Mouse (Mus musculus) kidney, postnatal 14 days (tissue): ENCODE measurements around the gene Olfr906.

Experiments used
- DNase-seq: peaks from one replicate; pipeline ENCODE4 v3.0.0; 2022; ENCODE audit warnings: mixed read lengths

The Olfr906 gene

DNA sequence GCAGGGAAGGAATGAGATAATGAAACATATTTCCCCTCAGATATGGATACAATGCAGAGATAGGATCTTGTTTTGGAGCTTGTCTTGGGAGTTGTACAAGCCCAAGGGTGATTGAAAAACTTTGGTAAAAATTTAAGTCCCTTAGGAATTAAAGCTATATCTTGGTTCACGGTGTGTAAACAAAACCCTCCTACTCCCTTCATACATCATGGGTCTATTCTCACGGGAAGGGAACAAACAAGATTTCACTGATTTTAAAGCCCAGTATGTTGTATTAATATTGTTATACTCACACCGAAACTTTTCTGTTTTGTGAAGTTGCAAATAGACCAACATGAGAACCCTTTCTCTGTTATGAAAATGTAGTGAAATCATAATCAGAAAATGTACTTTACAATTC, at the start of gene Olfr906:
TSS of gene Olfr906 (plus strand) at position 301 of the 400 bp plus-strand sequence.
- DNase-seq: no peak

- no peak for DNase-seq
Measured at GRCm38 (mm10) chr9:38447352-38447751, 39.5 kb upstream of the Olfr906 start, which contains the start of gene Olfr902. Gene Olfr902 (plus strand): TSS chr9:38447652.

DNA sequence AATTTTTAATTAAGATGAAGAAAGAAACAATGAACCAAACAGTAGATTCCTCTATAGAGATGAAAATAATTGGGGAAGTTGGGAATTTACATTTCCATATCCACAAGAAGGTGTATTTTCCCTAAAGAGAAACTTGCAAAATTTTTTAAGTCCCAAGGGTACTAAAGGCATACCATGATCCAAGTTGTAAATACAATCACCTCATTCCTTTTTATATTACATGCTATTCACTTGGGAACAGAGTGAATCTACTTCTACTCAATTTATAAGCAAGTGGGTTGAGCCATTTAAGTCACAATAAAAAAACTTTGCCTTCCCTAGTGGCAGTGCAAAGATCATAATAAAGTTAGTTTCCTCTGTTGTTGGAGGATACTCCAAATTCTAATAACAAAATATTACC, 24.0 kb upstream of the Olfr906 start, which contains the start of gene Olfr904:
TSS of gene Olfr904 (plus strand) at position 301 of the 400 bp plus-strand sequence.
- no peak for DNase-seq

DNA sequence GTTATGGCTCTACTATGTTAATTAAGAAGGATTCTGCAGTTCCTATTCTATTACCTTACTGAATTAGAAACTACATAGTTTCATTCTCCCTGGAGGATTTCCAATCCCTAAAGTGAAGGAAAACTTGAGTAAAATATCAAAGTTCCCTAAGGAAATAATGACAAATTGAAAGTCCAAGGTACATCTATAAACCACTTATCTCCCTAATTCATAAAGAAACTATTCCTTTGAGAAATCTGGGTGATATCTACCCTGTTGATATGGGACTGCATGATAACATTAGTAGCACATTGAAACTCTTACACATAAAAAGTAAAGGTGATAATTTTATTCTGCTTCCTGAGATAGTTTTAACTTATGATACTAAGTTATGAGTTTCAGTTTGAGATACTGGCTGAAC, 16.1 kb upstream of the Olfr906 start, which contains the start of gene Olfr905:
TSS of gene Olfr905 (plus strand) at position 301 of the 400 bp plus-strand sequence.
- DNase-seq: no peak

DNA sequence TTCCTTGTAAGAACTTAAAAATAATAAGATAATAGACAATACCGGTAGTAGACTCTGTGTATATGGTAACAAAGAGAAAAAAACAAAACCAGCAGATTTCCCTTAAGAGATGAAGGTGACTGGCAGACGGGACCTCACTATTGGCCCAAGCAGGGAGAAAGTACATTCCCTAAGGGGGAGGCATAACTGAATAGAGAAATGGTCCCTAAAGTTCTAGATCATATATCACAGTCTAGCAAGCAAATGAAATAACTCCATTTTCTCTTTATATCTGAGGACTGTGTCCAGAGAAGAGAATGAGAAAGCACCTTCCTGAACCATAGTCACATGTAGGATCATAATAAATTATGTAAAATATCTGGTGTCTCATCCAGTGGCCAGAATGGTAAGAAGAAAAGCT, 8.6 kb downstream of the Olfr906 start, which contains the start of gene Olfr907:
TSS of gene Olfr907 (plus strand) at position 301 of the 400 bp plus-strand sequence.
- DNase-seq: no peak

GRCm38 (mm10) chr9:38512353-38512752, 25.5 kb downstream of the Olfr906 start:
- DNase-seq: no peak

DNA sequence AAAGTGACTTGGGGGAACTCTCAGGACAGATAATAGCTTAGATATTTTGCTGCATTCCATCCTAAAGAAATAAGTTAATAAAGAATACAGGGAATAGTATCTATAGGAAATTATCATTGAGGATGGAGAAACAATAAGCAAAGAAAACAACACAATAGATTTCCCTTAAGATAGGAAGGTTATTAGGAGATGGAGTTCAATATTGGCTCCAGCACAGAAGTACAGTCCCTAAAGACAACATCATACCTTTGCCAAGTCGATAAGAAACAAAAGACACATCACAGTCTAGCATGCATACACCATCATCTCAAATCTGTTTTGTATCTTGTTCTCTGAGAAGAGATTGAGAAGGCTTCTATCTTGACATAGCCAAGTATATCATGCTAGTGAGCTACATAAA, 34.4 kb downstream of the Olfr906 start, which contains the start of gene Olfr911-ps1:
TSS of gene Olfr911-ps1 (plus strand) at position 301 of the 400 bp plus-strand sequence.
- no peak for DNase-seq

DNA sequence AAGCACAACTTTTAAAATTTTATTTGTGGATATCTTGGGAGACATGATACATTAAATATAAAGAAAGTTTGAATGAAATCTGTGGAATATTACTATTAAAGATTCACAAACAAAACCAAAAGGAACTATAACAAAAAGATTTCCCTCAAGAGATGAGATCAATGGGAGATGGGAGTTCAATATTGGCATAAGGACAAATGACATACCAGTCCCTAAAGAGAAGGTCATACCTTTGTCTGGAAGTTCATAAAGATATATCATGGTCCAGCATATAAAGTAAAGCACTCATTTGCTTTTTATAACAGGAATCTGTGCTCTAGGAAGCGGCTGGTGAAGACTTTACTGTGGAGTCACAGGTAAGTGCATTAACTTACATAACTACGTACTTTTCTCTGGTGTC, 50.7 kb downstream of the Olfr906 start, which contains the start of gene Olfr910:
TSS of gene Olfr910 (plus strand) at position 301 of the 400 bp plus-strand sequence.
- no peak for DNase-seq
